Mouse (Mus musculus): ENCODE measurements around the gene Pcsk2.
A peak's percentile ranks its signal among the peaks of the same experiment; 100 is the strongest.

Gene Pcsk2

DNA sequence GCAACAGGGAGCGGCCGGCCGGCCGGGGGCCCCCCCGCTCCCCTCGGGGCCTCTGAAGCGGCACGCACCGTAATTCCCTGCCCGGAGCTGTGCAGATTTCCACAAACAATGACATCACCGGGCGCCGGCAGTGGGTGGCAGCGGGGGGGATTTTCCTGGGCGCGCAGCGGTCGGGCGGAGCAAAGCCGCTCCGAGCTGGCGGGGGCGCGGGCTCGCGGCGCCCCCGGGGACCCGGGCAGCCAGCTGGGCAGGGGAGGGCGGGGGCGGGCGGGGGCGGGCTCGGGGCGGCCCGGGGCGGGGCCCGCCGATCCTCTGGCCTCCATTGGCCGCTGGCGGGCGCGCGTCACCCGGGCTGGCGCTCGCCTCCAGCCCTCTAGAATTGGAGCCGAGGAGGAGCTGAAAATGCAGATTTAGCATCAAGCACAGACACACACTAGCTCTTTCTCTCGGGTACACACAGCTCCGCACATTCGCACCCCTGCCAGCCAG is at the start of gene Pcsk2:
Gene Pcsk2, plus strand, starts transcription at position 399 of the 489 bp plus-strand sequence.
- DNase-seq (ENCODE audit: low read depth, low spot score): peak; percentile 48

DNA sequence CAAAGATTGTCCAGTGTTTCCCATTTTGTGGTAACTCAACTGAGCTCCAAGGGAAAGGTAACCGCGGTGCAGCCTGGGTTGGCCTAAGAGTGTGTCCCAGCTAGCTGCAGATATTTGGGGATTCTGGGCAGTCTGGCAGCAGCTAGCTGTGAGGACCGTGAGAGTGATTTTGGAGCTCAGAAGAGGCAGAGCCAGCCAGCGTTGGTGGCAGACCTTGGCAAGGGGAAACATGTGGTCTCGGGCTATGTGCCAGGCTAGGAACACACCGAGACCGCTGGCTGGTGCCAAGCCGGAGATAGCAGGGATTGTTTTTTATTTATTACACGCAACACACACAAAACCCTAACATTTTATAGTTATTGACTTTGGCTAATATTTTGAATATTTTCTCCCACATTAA is 45.1 kb upstream of the Pcsk2 start:
- DNase-seq (ENCODE audit: low read depth, low spot score): no peak

DNA sequence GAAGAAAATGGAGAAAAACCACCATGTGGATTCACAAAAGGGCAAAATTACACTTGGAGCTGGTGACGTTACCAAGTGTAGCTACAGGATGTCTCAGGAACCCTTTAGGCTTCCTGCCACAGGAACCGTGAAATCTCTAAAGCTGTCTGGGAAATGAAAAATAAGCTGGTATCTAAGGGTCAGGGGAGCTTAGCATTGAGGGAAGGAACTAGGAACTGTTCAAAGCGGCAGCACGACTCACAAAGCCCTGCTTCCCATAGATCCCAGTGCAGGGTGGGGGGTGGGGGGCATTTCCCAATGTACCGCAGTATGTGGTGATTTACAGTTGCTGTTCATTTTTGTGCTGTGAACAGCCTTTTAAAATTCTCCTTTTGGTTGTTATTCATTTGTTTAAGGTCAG is 44.2 kb upstream of the Pcsk2 start:
- DNase-seq (ENCODE audit: low read depth, low spot score): no peak

DNA sequence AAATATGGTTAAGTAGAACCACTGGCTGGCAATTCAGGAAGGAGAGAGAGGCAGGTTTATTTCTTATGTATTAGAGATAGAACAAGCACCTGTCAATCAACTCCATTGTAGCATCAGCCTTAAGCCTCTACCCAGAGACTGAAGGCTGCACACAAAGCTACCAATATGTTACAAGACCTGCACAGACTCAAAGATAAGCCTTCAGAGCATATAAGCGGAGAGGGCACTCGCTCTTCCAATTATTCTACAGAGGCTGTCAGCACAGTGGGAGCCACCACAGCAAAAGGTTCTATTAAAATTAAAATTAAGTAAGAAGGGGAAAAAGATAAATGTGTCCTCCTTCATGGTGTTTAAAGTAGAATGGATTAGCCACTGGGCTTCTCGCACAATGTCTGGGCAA is 43.8 kb upstream of the Pcsk2 start:
- DNase-seq (ENCODE audit: low read depth, low spot score): no peak

DNA sequence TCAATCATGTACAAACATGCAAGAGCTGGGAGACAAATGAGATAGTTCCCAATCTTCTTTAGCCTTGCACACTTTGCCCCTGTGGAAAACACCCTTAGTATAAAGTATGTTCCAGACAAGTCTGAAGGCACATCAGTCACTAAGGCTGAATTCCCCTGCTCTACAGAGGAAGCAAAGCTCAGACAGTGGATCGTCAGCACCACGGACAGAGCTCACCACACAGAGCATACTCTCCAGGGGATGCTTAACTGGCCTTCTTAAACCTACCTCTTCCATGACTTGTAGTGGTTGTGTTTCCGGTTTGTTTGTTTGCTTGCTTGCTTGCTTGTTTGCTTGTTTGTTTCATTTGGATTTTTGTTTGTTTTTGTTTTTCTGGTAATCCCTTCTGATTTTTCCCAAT is 9.5 kb upstream of the Pcsk2 start:
- DNase-seq (ENCODE audit: low read depth, low spot score): peak; percentile 70

DNA sequence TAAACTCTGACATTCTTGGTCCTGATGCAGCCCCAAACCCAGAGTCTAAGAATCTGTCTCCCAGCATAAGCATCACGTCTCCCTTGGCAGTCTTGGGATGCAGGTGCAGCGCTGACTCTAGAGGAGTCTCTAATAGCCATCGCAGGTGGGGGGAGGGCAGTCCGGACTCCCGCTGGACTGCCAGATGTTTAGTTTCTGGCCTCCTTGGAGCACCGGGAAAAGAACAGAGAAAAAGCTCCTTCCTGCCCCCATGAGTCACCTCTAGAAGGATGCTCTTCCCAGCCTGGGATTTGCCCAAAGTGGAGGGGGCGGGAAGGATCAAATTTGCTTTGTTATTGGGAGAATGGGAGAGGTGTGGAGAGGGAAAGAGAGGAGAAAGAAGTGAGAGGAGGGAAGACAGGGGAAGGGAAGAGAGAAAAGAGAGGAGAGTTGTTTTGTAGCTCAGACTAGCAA is 631 bp upstream of the Pcsk2 start:
- DNase-seq (ENCODE audit: low read depth, low spot score): peak; percentile 41

DNA sequence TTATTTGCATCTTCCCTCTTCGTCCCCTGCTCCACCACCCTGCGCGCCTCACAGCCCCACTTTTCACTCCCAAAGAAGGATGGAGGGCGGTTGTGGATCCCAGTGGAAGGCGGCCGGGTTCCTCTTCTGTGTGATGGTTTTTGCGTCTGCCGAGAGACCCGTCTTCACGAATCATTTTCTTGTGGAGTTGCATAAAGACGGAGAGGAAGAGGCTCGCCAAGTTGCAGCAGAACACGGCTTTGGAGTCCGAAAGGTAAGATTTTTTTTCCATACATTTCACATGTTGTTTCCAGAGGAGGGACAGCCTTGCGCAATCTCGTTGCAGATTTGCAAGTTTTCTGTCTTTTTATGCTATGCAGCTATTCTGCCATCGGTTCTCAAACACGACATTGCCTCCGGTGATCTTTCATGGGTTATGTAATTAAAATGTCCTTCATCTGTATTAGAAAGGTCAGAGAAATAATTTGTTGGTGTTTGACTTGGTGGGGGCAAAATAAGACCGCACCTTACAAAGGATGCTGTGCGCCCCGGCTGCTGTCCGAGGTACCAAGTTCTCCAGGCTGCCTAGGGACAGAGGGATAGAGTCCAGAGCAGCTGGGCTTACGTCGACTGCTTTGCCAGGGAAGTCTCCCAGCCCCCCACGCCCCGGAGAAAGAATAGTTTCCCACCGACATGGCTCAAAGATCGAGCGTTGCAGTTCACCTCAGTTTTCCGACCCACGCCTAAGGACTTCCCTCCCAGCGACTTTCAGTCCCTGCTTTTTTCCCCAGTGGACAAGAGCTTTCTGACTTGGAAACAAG is 656 bp downstream of the Pcsk2 start:
- peak; percentile 43 for DNase-seq (ENCODE audit: low read depth, low spot score)

DNA sequence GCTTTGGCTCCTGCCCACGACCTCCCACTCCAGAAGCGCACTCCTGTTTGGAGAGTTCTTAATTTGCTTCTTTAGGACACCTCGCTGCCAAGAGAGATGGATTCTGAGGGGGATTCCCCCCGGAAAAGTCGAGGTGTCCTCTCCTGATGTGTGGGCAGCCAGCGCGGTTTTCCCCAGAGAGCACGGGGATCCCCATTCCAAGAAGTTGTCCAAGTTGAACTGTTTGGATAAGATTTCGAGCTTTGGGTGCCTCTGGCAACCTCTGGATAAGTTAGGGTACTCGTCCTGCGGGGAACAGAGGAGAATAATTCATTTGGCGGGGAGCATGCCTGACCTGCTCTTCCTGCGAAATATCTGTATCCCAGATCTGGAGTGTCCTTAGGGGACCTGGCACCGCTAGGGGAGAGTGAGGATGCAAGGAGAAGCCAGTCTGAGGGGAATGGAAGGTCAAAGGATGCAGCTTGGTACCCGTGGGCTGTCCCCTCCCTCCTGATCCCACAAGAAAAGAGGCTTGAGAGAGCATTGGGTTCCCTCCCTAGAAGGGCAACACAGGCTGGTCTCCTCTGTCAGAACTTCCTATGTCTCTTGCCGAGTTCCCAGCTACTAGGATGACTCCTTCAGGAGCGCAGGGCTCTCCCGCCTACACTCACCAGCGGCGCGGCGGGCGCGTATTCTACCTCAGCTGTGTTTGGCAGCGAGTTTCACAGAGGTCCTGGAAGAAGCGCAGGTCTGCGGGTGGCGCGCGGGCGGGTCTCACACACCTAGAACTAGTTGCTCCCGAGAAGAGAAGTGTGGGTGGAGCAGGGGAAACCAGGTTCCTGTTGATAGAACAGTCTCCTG is 1.5 kb downstream of the Pcsk2 start:
- no peak for DNase-seq (ENCODE audit: low read depth, low spot score)

DNA sequence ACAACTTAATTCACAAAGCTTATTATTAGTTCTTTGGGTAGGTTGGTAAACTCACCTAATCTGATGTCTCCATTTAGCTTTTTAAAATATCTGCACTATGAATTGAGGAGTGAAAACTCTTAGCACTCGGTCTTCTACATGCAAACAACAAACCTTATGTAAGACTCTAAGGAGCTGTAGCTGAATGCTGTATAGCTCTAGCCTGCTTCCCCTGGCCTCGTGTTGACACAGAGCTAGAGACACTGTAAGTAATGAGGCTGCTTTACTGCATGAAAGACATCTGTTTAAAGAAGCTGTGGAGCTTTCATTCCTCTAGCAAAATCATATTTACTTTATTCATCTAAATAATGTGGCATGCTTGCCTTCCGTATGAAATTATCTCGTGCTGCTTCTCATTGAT is 14.4 kb downstream of the Pcsk2 start:
- DNase-seq (ENCODE audit: low read depth, low spot score): no peak

DNA sequence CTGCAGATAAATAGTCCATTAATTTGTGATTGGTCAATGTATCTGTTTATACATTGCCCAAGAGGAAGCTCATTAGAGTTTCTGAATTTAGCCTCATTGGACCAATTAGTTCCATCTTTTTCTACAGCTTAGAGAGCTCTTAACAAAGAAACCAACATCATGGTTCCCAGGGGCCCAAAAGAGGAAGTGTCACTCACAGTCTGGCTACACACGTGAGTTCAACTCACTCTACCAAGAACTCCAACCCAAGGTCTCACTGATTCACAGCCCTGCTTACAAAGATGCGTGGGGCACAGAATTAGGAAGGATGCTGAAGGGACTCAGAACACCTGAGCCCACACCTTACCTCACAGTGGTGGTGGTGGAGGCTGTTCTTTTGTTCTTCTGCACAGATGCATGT is 19.1 kb downstream of the Pcsk2 start:
- no peak for DNase-seq (ENCODE audit: low read depth, low spot score)

DNA sequence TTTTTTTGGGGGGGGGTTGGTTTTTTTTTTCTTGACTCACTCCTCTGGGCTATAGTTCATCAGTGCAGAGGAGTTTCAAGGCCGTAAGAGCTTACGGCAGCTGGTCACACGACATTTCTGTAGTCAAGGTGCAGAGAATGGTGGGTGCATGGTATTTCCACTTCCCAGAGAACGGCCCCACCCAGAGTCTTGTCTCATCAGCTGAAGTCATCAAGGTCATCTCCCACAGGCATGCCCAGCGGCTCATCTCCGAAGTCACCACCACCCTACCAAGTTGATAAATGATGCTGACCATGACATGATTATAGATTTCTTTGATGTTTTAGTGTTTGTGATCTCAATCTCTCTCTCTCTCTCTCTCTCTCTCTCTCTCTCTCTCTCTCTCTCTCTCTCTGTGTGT is 20.0 kb downstream of the Pcsk2 start:
- DNase-seq (ENCODE audit: low read depth, low spot score): no peak

DNA sequence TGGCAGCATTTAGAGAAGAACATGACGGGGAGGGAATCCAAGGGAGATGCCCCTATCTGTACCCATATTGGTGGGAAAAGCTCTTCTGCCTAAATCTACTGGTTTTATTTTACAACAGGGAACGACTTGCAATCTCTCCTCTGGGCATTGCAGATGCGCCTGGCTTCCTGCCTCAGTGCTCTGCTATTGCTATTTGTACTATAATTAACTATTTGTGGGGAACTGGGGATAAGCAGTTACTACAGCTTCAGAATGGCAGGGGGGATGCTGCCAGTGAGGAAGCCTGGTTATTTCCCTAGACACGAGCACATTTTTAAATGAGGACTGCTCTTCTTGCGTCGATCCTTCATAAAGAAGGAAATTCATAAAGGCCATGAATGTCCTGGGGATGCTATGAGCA is 39.4 kb downstream of the Pcsk2 start:
- DNase-seq (ENCODE audit: low read depth, low spot score): no peak

DNA sequence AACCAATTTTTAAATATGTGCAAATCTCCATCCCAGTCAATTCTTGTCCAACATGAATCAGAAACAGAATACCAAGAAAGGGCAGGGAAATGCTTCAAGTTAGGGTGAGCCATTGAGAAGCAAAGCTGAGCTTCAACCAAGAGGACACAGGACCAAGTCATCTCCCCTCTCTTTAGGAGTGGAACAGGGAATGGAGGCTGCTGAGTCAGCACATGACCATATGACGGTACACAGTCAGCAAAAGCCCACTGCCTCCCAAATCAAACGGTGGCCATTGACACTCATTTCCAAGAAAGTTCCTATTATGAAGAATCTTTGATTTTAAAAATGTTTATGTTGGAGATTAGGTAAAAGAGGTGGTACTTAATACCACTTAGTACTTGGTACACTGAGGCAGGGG is 44.4 kb downstream of the Pcsk2 start:
- no peak for DNase-seq (ENCODE audit: low read depth, low spot score)

DNA sequence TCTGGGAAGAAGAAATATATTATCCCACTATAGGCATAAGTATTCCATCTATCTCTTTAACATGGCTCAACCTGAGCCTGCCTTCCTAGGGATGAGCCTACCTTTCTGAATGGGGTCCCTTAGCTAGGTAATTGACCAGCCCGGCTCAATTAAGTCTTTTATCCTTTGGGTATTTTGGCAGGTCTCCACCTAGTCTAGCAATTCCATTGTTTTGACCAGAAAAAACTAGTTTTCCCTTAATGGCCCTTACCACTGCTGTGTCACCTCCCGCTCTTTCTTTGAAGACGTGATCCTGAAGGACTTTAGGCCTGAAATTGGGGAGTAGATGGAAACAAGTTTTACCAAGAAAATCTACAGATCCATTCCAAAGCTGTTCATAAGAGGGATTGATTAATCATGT is 57.1 kb downstream of the Pcsk2 start:
- no peak for DNase-seq (ENCODE audit: low read depth, low spot score)

DNA sequence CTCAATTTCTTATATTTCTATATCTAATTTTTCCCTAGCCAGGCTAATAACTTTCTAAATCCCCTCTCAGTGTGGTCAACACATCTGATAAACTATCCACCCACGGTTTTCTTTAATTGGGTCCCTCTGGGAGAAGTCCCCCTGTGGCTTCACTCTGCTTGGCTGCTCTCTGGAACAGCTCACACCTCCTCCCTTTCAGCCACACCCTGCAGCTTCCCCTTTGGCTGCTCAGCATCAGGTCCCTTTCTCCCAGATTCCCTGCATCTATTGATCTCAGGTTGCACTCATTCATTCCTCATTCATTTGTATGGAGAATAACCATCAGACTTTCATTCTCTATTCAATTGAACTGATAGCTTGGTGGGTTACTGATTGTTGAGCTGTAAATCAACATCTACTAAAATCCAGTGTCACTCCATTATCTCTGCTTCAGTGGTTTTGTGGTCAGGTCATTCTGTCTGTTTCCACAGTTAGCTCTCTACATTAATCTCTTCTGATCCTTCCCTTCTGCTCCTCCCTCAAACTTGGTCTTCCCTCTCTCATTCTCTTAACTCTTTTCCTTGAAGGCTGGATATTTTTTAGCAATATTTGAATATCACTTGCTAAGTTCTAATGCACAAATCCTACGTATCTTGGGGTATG is 58.0 kb downstream of the Pcsk2 start:
- DNase-seq (ENCODE audit: low read depth, low spot score): no peak

DNA sequence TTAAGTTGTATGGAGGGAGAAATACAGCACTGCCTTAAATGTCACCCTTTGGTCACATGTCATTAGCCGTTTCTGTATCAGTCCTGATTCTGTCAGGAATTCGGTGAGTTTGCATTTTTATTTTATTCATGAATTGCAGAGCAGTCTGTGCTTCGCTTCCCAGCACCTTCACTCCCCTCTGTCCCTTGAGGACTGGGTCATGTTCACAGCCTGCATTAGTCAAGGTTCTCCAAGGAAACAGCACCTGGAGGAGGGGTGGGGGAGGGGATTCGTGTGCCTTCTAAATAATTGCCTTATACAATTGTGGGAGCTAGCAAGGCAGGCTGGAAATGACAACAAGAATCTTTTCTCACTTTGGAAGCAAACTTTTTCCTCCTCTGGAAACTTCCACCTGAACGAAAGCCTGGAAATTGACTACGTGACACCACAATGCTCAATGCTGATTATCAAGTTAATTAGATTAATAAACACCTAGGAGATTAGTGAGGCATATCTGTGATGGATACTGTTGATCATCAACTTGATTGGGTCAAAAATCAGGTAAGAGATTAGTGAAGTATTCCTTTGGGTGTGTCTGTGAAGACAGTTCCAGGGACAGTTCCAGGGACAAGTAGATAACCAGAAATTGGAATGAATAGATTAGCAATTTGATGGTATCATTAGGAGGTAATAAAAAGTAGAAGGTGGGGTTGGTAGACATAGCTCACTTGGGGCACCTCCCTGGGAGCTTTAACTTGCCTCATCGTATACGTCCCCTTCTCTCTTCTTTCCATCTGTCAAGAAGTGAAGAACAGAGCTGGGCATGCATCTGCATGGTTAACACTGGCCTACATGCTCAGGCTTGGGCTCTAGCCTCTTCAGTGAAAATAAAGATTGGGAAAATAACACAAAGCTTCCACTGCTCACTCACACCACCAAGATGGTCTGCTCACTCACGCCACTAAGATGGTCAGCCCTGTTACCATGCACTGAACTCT is 64.7 kb downstream of the Pcsk2 start:
- DNase-seq (ENCODE audit: low read depth, low spot score): no peak

DNA sequence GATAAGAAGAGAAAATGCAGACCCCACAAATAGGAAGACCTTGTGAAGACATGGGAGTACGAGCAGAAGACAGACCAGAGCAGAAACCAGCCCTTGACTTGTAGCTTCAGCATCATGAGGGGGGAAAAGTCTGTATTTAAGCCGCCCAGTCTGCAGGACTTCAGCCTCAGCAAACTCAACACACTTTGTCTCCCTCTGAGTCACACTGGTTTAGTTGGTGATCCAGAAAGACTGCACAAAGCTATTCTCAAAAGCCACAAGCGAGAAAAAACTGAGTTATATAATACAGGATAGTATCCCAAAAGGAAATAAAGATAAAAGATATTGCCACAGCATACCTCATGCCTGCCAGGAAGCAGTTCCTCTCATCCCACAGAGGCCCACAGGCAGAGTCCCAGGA is 67.5 kb downstream of the Pcsk2 start:
- DNase-seq (ENCODE audit: low read depth, low spot score): no peak

DNA sequence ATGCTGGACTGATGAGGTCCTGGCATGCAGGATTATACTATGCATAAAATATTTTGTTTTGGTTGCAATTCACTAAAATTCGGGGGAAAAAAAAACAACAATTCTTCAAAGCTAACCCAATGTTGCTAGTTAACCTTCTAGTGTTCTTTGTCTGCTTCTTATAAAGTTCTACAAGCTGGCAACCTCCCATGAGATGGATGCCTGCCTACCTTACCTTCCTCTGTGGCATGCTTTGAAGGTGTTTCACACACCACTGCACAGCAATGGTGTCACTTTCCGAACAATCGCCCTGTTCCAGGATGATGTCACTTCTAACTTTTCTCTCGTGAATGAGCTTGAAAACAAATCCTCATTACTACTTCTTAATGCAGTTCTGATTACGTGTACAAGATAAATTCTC is 68.8 kb downstream of the Pcsk2 start:
- no peak for DNase-seq (ENCODE audit: low read depth, low spot score)

DNA sequence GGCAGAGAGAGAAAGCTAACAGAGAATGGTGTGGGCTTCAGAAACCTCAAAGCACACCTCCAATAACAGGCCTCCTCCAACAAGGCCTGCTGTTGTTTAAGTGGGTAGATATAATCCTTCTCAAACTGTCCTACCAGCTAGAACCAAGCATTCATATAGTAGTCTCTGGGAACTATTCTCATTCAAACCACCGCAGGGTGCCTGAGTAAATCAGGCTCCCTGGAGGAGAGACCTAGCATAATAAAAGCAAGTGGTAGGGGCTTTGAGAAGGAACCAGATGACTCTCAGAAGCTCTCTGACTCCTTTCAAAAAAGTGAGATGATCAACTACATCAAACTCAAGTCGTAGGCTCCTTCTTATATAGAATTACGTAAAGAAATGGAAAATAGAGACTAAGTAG is 75.0 kb downstream of the Pcsk2 start:
- no peak for DNase-seq (ENCODE audit: low read depth, low spot score)

DNA sequence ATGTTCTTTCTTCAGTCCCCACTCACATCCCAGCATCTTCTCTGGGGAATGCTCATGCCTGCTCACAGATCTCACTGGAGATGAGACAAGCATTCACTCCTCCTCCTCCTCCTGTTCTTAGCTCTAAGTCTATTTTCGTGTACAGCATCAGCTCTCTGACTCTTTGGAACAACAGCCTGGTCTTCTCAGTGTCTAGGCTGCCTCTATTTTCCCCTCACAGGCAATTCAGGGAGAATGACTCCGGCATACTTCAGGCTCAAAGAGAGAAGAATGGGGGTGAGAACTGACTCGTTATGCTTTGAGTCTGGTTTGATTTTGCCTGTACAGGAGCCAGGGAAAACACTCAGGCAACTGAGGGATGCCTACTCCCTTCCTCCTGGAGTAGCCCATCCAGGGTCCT is 78.0 kb downstream of the Pcsk2 start:
- no peak for DNase-seq (ENCODE audit: low read depth, low spot score)

DNA sequence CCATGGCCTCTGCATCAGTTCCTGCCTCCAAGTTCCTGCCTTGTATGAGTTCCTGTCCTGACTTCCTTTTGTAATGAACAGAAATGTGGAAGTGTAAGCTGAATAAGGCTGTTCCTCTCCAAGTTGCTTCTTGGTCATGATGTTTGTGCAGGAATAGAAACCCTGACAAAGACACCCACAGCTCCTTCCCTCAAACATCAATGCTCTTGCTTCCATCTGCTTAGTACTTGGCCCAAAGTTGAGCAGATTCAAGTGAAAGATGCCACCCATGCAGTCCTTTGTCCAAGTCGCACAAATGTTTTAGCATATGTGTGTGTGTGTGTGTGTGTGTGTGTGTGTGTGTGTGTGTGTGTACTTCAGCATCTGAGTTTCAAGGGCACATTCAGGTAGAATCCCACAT is 97.3 kb downstream of the Pcsk2 start:
- DNase-seq (ENCODE audit: low read depth, low spot score): no peak

Measured in forelimb bud, embryonic 11.5 days (tissue).